Mouse (Mus musculus) T-helper 1 cell (primary cell): ENCODE results near the gene Pde6c.

Source experiments
- in situ Hi-C: fragments of 300-600 bp; cut with MboI, MseI; formaldehyde crosslinking; loops from one replicate; pipeline ENCODE4 v1.15.1; 2025; ENCODE audit warnings: high pct_unique_total_duplicates

Pde6c gene

DNA sequence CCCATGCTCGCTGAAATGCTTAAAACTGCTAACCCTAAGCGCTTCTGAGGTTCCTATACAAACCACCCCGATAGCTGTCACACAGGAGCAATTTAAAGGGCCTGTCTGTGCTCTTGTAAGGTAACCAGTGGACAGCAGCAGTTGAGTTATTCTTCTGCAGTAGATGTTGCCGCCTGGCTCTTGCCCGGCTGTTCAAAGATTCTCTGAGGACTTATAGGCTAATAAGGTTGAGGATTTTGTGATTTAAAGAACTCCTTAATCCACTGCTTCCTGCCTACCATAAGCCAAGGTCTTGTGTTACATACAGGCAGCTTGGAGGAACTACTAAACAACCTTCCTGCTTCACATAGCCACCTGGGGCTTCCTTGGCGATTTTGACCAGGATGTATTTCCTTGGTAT, at the start of gene Pde6c:
Pde6c (plus strand) TSS at position 301 of the 400 bp plus-strand sequence.
- in situ Hi-C loops, result no loop called here

DNA sequence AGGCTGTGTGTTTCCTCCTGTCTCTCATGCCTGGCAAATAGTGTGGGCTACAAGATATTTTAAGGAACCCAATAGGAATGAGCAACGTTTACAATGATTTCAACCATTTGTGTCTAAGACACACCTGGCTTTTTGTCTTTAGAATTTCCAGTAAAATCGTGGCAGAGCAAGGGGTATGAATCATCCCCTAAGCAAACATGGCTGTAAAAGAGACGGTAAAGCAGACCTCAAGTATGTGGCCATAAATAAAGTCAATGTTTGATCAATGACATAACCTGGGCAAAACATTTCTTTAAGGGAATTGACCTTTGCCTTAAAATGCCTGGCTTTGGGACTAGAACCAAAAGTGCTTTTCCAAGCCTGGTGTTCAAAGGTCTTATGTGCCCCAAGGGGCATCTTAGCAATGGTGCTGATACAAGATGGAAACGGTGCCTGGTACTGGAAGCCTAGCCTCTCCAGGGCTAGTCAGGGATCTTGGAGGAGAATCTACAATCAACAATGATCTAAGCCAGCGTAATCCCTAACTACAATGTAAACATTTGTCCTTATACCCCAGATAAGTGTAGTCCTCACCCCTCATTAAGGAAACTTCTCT, 49.6 kb upstream of the Pde6c start:
- in situ Hi-C loops, result no loop called here

DNA sequence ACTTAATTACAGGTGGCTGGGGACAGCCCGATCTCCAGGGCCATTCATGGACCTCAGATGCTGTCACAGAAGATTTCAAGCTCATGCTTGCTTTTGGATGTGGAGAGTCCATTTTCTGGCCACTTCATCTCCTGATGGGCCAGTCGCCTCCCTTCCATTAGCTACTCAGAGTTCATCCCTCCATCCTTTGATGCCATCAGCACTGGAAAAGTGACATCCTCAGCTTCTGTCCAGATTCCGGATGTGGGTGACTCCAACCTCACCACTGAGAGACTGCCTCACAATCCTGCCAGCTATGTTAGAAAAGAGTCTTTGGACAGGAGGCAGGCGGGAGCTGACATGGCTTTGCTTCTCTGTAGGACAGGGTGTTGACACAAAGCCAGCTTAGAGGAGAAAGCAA, 46.7 kb upstream of the Pde6c start:
- in situ Hi-C loops, result no loop called here

DNA sequence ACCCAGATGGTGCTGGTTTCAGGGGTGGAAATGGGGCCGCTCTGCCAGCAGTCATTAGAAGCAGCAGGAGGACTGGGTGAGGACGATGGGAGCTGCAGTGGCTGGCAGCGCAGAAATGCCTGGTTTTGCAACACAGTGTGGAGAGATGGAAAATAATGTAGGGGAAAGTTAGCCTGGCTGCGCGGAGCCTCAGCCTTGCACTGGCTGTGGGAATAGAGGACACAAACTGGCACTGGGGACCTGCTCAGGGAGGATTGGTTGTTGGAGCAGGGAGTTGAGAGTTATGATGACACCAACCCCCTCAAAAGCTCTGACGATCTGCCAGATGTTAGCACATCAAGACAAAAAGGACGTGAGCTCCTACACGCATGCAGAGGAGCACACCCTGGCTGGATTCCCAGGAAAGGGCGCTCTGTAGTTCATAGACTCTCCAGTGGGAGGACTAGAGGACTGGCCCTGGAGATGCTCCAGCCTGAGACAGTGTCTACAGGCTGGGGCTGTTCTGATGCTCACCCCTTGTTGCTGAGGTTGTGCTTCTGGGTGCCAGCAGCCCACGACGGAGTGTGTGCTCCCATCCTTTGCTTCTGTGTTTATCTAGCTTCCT, 45.5 kb upstream of the Pde6c start:
- in situ Hi-C loops, result no loop called here

DNA sequence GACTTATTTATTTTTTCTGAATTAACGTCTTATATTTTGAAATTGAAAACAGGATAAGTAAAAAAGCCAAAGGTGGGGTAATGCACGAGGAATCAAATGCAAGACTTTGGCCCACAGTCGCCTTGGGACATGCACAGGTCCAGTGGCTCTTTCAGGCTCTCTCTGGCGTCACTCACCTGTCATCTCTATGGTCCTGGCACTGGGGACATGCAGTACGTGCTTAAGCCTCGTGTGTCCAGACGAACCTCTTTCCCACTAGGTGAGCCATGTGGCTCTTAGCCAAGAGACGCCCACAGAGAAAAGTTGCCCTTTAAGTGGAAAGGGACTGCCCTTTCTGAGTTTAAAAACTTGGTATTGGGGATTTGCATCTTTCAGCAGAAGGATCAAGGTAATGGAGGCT, 43.2 kb upstream of the Pde6c start:
- in situ Hi-C loops, result no loop called here

DNA sequence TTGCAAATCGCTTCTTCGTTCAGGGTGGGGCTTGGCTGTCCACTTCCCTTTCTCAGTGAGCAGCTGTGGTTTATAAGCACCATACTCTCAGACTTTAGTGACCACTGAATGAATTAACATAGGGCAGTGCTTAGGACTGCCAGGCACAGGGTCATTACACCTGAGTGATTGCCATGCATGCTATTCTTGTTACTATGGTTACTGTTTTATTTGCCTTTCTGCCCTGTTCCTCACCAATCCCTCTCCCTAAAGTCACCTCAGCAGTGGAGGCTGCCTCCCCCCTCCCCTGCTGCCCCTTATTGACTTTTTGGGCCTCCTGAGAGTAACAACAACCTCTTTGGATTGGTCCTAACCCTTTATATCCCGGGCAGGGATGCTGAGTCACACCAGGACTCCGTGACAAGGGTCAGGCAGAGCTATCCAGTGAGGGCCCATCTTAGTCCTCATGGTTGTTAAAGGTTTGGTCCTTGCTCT, 41.0 kb upstream of the Pde6c start:
- in situ Hi-C loops, result no loop called here

DNA sequence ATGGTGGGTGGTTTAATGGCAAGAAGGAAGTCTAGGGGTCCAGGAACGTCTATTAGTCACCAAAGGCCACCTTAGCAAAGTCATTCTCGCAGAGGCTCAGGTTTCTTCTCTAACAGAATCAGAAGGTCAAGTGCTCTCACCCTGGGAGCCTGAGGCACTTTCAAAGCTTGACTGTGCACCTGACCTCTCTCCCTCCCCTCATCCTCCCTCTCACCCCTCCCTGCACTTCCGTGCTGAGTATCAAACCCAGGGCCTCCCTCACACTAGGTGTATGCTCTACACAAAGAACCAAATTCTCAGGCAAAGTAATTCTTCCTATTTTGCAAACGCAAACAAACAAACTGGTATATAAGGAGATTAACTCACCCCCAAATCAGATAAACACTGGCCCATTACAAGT, 36.4 kb upstream of the Pde6c start:
- in situ Hi-C loops, result no loop called here

DNA sequence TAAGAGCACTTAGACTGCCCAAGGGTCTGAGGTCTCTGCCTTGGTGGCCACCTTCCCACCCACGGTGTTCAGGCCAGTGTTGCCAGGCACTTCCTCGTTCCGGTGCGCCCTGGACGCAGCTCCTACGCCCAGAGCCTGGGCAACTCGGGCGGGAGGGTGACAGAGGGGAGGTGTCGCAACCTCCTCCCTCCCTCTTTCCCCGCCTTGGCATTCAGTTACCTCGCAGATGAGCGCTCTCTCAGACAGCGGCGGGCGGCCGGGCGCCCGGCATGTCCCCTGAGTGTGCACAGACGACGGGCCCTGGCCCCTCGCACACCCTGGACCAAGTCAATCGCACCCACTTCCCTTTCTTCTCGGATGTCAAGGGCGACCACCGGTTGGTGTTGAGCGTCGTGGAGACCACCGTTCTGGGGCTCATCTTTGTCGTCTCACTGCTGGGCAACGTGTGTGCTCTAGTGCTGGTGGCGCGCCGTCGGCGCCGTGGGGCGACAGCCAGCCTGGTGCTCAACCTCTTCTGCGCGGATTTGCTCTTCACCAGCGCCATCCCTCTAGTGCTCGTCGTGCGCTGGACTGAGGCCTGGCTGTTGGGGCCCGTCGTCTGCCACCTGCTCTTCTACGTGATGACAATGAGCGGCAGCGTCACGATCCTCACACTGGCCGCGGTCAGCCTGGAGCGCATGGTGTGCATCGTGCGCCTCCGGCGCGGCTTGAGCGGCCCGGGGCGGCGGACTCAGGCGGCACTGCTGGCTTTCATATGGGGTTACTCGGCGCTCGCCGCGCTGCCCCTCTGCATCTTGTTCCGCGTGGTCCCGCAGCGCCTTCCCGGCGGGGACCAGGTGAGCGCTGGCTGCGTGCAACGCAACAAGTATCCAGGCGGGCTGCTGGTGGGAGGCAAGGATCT, 35.5 kb upstream of the Pde6c start, which contains the start of gene Ffar4:
Ffar4 (plus strand) TSS at position 214 of the 901 bp plus-strand sequence.
- in situ Hi-C loops, result no loop called here

DNA sequence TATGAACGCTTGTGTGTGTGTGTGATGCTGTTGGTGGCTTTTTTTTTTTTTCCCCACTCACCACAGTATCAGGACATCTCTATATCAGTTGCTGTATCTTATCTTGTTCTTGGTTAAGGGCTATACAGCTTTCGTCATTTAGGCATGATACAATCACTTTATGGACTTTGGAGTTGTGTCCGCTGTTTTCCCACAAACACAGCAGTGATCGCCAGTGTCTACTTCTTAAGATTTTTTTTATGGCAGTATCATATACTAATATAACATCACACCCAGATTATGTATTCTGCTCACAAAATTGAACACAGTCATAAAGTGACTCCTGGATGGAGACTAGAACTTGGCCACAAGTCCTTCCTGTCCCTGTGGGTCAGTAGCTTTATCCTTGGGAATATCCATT, 24.7 kb upstream of the Pde6c start:
- in situ Hi-C loops, result no loop called here

DNA sequence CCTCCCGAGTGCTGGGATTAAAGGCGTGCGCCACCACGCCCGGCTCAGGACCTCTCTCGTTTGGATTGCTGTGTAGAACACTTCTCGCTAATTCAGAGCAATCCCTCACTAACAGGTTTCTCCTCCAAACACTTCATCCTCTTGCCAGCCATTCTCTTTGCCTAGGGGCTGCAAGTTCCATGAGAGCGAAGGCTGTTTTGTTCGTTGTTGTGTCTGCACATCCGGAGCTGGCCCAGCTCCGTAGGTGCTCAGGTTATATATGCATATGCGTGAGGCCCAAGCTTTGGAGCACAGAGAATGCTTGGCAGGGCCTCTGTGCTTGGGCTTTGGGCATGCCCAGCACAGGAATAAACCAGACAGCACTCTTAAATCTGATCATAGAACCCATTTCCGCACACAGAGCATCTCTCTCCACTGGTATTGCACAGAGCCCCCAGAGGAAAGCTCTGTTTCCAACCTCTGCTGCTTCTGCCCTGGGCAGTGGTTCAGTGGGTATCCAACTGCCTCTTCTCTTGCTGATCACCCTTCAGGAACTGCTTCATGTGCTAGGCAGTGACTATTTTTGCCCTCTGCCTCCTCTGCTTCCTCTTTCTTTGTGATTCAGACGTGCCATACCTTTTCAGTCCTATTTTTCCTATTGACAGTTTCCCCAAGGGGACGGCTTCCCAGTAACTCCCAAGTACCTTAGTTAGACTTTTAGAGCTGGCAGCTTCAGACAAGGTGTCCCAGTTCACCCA, 22.9 kb upstream of the Pde6c start:
- in situ Hi-C loops, result no loop called here

DNA sequence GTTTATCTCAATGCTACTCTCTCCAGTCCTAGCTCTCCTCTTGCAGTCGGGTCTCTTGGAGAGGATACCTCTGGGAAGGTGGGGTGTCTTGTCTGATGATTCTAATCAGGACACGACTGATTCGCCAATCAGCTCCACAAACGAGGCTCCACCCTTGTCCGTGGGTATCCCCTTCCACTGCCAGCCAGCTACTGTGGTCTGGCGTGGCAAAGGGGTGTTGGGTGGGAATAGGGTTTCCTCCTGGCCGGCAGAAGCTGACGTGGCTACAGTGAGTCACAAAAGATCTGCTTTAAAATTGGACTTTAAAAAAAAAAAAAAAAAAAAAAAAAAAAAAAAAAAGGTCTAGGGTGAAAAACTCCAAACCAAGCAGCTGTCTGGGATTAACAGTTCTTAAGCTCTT, 21.5 kb upstream of the Pde6c start:
- in situ Hi-C loops, result no loop called here

DNA sequence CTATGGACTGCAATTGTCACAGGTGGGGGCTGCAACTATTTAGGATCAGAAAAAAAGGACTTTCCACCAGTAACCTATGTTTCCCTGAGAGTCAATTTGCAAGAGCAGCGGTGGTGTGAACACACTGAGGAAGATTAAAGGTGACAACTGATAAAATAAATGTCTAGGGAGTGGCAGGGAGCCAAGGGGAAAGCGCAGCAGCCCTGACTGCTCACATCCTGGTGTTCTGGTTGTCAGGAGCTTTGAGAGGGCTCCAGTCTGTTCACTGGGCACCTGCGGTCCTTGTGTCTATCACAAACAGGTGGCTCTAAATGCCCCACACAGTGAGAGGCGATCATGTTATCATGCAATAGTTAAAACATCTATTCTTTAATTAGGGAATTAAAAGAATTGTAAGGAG, 20.0 kb upstream of the Pde6c start:
- in situ Hi-C loops, result no loop called here

DNA sequence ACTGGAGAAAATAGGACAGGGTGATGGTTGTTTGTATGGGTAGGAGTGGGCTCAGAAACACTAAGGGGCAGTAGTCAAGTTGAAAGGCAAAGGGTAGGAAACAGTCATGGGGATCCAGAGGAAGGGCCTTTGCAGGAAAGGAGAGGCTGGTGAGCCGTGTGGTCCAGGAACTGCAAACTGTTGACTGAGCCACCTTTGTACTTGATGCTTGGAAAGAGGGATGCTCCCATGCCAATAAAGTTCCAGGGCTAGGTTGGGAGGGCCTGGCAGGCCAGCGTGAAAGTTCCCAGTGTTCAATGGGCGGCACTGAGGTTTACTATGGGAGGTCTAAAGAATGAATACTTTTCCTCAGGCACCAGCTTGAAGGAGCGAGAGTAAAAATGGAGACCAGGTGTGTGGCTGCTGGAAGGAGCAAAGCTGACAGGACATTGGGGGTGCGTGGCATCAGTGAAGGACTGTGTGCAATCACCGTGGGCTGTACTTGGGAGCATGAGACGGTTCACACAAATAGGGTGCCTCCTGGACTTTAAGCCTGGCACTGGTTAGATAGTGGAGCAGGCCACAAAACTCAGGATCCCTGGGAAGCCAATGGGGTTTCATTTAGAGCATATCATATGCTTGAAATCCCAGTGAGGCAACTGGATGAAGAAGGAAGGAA, 17.6 kb upstream of the Pde6c start:
- in situ Hi-C loops, result no loop called here

DNA sequence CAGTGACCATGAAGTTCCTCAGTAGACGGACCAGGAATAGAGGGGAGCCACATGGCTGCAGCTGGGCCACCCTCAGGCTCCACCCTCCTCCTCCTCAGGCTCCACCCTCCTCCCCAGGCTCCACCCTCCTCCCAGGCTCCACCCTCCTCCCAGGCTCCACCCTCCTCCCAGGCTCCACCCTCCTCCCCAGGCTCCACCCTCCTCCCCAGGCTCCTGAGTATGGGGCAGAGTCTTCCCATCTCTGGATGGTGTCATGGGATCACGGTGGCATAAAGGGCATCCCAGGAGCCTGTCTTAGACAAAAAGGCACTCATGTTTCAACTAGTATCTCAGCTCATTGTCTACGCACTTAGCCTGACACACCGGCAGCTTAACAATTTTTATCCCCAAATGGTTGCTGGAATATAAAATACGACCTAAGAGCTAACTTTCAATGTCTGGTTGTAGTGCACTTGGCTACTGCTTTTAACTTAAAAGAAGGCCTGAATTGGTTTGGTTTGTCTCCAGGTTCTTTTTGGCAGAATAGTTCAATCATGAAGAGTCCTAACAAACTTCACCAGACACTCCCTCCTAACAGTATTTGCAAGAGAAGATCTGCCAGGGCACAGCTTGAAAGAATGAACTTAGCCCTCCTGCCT, 12.3 kb upstream of the Pde6c start:
- in situ Hi-C loops, result no loop called here

DNA sequence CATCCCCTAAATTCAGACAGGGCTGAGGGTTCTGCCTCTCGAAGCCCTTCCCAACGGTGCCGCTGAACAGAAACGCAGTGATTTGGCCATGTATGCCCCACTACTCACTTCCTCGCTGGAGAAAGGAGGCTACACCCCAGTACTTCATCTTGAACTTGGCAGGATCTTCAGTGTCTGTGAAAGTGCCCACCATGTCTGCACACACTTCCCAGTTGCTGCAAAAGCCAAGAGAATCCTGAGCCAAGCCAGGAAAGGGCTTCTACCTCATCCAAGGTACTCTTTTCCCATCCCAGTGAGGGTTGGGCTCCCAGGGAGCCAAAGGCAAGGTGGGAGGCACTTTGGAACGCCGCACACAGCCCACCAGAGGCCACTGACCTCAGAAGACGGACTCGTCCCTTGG, 8.7 kb upstream of the Pde6c start:
- in situ Hi-C loops, result no loop called here

DNA sequence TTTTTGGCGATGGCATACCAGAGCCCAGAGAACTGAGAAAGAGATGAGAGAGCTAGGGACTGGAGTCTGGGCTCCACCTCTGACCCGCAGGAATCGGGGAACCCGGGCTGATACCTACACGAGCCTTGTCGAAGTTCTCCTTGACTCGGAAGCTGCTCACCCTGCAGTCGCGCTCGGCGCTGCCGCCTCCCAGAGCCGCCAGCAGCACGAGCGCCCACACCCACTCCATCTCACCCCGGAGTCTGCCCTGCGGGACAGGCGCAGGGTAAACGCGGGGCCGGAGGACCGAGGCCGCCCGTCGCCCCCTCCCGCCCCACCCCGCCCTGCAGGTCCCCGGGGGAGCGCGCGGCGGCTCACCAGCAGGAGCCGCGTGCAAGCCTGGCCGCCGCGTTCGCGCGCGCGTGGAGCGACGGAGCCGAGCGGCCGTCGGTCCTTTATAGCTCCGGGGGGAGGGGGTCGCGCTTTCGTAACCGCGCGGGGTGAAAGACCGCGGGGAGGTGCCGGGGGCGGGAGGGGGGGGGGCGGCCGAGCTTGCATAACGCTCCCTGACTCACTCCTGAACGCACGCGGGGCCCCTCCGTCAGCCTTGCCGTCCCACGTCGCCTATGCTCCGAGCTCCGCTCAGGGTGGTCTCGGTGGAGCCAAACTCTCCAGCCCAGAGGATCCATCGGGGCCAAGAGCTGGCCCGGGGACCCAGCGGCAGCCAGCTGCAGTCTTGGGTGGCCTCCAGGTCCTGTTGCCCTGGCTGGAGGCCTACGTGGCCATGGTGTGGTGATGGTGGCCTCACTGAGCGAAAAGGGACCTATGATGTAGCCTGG, 8.0 kb upstream of the Pde6c start:
- in situ Hi-C loops, result no loop called here

DNA sequence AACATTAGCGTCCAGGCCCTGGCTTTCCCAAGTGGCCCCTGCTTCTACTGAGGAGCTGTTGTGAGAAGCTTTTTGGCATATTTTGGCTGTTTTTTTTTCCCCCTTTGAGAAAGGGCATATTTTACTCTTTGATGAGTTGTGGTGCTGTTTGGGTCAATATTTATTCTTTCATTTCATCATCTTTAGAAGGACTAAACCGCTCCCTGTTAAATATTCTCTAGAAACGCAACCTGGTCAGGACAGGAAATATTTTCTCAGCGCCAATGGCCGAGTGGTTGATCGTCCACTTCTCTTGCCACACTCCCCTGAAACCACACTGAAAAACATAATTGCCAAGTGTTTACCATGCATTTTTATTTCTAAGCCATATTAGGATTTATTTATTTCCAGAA, 7.4 kb upstream of the Pde6c start, which contains the start of gene Rbp4:
Rbp4 (minus strand) TSS at position 63 of the 392 bp plus-strand sequence.
- in situ Hi-C loops, result no loop called here

DNA sequence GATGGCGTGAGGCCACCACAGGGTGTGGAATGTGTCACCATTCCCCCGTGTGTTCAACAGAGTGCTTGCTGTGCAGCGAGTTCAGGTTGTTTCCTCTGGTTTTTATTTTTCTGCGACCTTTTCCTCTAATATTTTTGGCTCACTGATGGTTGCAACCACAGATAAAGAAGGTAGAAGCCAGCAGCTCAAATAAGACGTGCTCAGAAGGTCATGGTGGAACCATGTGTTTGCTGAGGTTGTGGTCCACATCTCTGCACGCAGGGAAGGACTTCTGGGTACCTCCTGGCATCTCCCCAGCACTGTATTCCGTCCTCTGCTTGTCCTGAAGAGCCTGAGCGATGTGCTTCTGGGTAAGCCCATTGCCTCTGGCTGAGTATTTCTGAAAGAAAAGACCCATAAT, 5.9 kb upstream of the Pde6c start:
- in situ Hi-C loops, result no loop called here

DNA sequence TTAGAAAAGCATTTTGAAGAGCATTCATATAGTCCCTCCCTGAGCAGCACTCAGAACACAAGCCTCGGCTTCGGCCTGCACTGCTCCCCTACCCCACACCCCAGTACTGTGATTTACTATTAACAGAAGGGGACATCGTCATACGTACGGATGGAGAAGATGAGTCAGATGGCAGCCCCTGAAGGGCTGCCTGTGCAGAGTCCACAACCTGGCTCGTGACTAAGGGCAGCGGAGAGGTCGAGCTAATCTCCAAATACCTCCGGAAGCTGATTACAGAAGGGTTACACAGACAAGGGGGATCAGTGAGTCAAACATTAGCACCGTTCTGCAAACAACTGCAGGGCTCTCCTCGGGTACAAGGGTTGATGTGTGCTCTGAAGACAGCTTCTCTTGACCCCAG, 1.4 kb downstream of the Pde6c start:
- in situ Hi-C loops, result no loop called here

DNA sequence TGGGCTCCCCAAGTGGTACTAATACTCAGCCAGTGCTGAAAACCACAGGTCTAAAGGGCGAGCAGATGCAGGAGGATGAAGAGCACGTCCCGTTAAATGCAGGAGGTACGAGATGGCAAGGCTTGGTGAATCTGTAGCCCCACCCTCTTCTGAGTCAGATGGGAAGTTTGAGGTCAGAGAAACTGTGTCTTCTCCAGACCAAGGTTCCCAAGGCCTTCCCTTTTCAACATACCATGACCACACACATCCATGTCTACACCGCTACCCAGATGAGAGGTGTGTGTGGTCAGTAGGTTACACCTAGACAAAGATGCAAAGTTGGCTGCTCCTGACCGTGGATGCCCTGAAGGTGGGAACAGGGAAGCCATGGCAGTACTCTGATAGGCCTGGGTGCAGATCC, 2.2 kb downstream of the Pde6c start:
- in situ Hi-C loops, result no loop called here
